Mouse (Mus musculus): ENCODE measurements around the gene Stxbp4. TPM values are rescaled to one million over a fixed set of nuclear protein-coding genes. Genes with fewer than 3 reads are reported as not detected.

Stxbp4 gene
- total RNA-seq, 2 experiments from 2014 or later, result 14.7 to 16.0 TPM

DNA sequence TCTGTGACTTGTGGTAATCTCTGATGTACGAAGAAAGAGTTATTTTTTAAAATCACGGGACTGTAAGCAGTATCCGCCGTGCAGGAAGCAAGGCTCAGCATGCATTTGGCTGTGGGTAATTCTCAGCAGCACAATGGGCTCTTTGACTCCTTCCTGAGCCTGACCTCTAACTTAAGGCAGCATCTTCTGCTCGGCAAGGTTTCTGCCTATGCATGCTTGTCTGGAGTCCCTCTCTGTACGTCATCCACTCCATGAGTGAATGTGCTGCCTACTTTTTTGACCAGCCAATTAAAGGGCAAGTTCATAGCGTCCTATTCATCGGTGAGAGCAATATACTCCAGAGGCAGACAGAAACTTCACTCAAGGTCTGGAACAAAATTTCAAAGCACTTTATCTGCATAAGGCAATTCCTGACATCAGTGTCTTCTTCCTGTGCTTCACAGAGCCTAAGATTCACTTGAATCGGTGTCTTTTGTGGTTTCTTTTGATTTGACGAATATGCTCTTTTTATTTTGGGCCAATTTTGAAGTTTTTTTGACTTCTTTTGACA lies 173.8 kb downstream of the Stxbp4 start:
- no peak for DNase-seq

DNA sequence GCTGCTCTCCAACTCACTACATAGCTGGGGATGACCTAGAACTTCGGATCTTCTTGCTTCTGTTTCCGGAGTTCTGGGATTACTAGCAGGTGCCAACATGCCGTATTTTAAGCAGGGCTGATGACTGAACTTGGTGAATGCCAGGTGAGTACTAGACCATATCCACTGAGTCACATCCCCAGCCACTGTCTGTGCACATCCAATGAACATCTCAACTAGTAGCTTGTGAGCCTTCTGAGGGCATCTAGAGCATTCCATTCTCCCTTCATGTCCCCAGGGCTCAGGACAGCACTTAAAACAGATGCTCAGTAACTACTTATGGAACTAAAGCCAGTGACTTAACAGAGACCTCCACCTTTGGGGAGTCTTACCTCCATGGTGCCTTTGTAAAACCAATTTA lies 177.4 kb downstream of the Stxbp4 start:
- DNase-seq, result no peak

DNA sequence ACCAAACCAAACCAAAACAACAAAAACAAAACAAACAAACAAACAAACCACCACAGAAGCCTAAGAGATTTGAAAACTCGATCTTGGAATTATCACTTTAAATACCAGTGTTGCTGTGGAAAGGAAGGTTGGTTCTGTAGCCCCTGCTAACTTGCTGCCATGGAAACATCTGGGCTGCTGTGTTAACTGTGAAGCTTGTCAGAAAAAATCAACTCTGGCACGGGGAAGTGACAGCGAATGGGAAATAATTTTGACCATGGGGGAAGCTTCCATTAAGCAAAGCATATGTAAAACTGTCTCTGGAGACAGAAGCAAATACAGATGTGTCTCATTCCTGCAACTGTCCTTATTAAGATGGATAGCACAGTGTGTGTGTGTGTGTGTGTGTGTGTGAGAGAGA lies 185.8 kb downstream of the Stxbp4 start:
- DNase-seq, result no peak

DNA sequence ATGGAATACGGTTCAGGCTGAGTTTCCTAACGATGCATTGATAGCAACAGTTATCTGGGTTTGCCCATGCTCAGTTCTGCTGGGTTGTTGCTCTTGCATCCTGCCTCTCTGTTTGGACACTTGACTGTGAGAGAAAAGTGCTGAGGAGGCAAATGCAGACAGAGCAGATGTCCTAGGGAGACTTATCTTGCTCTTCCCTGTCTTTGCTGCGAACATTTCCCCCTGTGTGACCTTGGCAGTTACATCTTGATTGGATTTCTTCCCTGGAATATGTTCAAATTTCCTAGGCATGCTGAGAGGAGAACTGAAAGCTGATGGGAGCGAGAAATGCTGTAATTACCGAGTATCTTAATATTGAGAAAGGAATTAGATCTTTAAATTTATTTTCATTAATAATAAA lies 186.4 kb downstream of the Stxbp4 start:
- no peak for DNase-seq

DNA sequence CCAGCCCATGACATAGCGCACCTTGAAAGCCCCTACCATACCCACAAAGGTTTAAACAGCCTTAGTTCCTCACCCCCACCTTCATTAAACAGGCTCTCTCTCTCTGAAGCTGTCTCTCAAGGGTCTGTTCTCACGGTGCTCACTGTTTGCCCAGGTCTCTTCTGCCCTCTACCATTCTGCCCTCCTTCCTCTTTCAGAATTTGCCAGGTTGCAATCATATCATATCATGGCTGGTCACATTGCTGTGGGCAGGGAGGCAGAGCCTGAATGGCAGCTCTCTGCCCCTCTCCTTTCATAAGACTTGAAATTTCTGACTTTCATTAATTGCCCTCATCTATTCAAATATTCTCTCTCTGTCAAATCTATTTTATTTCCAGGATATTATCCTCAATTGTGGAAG lies 195.4 kb downstream of the Stxbp4 start:
- no peak for DNase-seq

DNA sequence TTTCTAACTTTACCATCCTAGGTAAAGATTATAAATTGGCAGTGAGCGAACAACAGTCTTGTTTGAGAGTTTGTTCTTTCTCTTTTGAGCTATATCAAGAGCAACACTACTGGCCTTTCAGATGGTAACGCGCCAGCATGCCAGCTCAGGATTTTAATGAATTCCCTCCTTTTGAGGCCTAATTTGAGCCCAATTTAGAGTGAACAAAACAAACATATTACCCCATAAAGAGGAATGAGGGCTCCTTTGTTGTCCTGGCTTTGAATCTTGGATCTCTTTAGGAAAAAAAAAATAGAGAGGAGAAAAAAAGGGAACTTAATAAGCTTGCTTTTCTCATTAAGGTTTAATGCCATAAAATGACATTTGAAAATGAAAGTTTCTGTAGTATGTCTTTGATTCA lies 197.0 kb downstream of the Stxbp4 start:
- DNase-seq, result no peak

DNA sequence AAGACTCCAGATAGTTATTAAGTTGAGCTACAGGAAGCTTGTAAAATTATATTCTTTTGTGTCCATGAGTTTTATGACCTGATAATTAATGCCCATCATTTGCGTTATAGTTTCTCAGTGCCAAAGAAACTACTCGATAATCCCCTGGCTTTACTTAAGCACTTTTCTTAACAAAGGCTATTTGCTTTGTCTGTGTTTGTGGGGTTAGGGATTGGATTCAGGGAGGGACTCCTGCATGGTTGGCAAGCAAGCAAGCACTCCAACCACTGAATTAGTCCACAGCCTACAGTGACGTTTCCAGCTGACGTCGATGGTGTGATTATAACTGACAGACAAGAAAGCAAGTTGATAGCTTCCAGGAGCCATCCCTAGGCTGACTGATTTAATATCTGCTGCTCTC lies 199.1 kb downstream of the Stxbp4 start:
- DNase-seq, result no peak

Other genes starting within 250 kb of the Stxbp4 start
- gene Hlf, start 247.2 kb downstream of the Stxbp4 start, total RNA-seq (2021), result 1 to 10 TPM; 3.3 to 5.4 TPM
- gene Cox11, start 89 bp upstream of the Stxbp4 start, total RNA-seq (2021), result 10 to 100 TPM; 20.8 to 25.0 TPM
- gene Tom1l1, start 50.3 kb upstream of the Stxbp4 start, total RNA-seq (2021), result 10 to 100 TPM; 10.1 to 12.7 TPM

Measured in gastrocnemius, postnatal 25 days (tissue).